ENCODE assay signal across 28 mouse cellular contexts in genomic region chr2:75451846-75452267, GRCm38 (mm10).
DNase-seq lines count a peak whose midpoint lies in the region; ATAC-seq and TF ChIP-seq lines count a peak whose summit lies in the region.
"Had no signal": no experiment of that assay in that cellular context is flagged by ENCODE, and none has a peak within 500 bp of the region (broad histone marks: within the 10 kb centered on the region; RNA-seq: fewer than 3 reads in every experiment).

No protein-coding gene starts in this region.

- TF ChIP-seq POLR2A in brain, embryonic 14.5 days (IDR thresholded peaks at IDR 0.05; ENCODE audit: borderline replicate concordance, extremely low read depth, insufficient read depth, insufficient read length, poor library complexity, severe bottlenecking), result no peak

- H3K9ac ChIP-seq in liver, embryonic 12.5 days, result no peak overlapping the region
- H3K9ac ChIP-seq in liver, embryonic 11.5 days (ENCODE audit: low read depth, low read length), result no peak overlapping the region
- H3K9ac ChIP-seq in liver, postnatal 0 days (replicated peaks), result no peak overlapping the region
- no peak overlapping the region for H3K9ac ChIP-seq in forebrain, postnatal 0 days
- H3K9ac ChIP-seq: forebrain, embryonic 13.5 days; limb, embryonic 12.5 days; midbrain, embryonic 15.5 days had no signal

- no peak overlapping the region for H3K4me3 ChIP-seq in liver, embryonic 12.5 days
- no peak overlapping the region for H3K4me3 ChIP-seq in liver, embryonic 11.5 days (ENCODE audit: low read depth, low read length)
- H3K4me3 ChIP-seq in liver, postnatal 0 days (ENCODE audit: low read depth, low read length), result no peak overlapping the region
- H3K4me3 ChIP-seq in forebrain, postnatal 0 days (ENCODE audit: low read depth, low read length), result no peak overlapping the region
- H3K4me3 ChIP-seq: forebrain, embryonic 13.5 days; limb, embryonic 12.5 days; midbrain, embryonic 10.5 days; midbrain, embryonic 15.5 days had no signal

- peak; percentile 17 for DNase-seq in heart, adult 11 months
- no peak for DNase-seq in heart, adult 8-10 months (ENCODE audit: low spot score)
- no peak for DNase-seq in liver, embryonic 11.5 days (ENCODE audit: low spot score)
- DNase-seq in brain, embryonic 14.5 days (ENCODE audit: low read depth), result peak; percentile 21
- no peak for DNase-seq in liver, postnatal 0 days
- no peak for DNase-seq in cerebellum, postnatal 25 days
- no peak for DNase-seq in forebrain, postnatal 0 days
- DNase-seq: adrenal gland, postnatal 25 days; cerebellum, adult 18-20 months; cerebellum, postnatal 10 days; gastrocnemius, postnatal 14 days; heart, postnatal 36 days; kidney, adult 11 months; kidney, postnatal 14 days; layer of hippocampus, adult 9-11 months; lung, adult 18-20 months; spleen, adult 18-20 months; thymus, postnatal 14 days had no signal

- TF ChIP-seq EP300 in liver, postnatal 0 days (IDR thresholded peaks at IDR 0.05; ENCODE audit: low read depth), result peak; percentile 96

- WGBS in liver, embryonic 12.5 days (ENCODE audit: insufficient replicate concordance), result 45% methylated on average over 8 of the region's 8 CpGs
- 48% methylated on average over 8 of the region's 8 CpGs for WGBS in liver, embryonic 11.5 days
- WGBS in liver, postnatal 0 days (ENCODE audit: insufficient replicate concordance), result 51% methylated on average over 8 of the region's 8 CpGs
- WGBS in forebrain, postnatal 0 days, result 59% methylated on average over 8 of the region's 8 CpGs

- peak; percentile 55; the same call in 1 of the 2 replicates for ATAC-seq in liver, embryonic 12.5 days
- no peak for ATAC-seq in liver, embryonic 11.5 days (replicated peaks; ENCODE audit: low FRiP score)
- peak; percentile 43; the same call in 1 of the 2 replicates for ATAC-seq in liver, postnatal 0 days
- ATAC-seq in forebrain, postnatal 0 days, result no peak
- ATAC-seq: forebrain, embryonic 13.5 days; lung, postnatal 0 days; midbrain, embryonic 15.5 days; Patski had no signal

- no peak for TF ChIP-seq CTCF in brain, embryonic 14.5 days (IDR thresholded peaks at IDR 0.05; ENCODE audit: borderline replicate concordance, extremely low read depth, insufficient read depth, insufficient read length)
- no peak for TF ChIP-seq CTCF in liver, postnatal 0 days (IDR thresholded peaks at IDR 0.05; ENCODE audit: low read depth)
- TF ChIP-seq CTCF in forebrain, postnatal 0 days (IDR thresholded peaks at IDR 0.05; ENCODE audit: low read depth), result no peak

- H3K27me3 ChIP-seq in liver, embryonic 12.5 days (replicated peaks), result no peaks in the 10 kb centered on the region
- H3K27me3 ChIP-seq in liver, embryonic 11.5 days (replicated peaks; ENCODE audit: control insufficient read depth, insufficient read depth, low read length), result no peaks in the 10 kb centered on the region
- H3K27me3 ChIP-seq in liver, postnatal 0 days (ENCODE audit: insufficient read depth, low read length), result no peaks in the 10 kb centered on the region
- H3K27me3 ChIP-seq in forebrain, postnatal 0 days (ENCODE audit: insufficient read depth, low read length), result no peaks in the 10 kb centered on the region
- H3K27me3 ChIP-seq: forebrain, embryonic 13.5 days; midbrain, embryonic 15.5 days; Patski had no signal

- no peak overlapping the region for H3K4me2 ChIP-seq in liver, embryonic 12.5 days
- no peak overlapping the region for H3K4me2 ChIP-seq in liver, embryonic 11.5 days
- H3K4me2 ChIP-seq in liver, postnatal 0 days (ENCODE audit: low read depth, low read length), result no peak overlapping the region
- H3K4me2 ChIP-seq in forebrain, postnatal 0 days (ENCODE audit: low read depth), result no peak overlapping the region
- H3K4me2 ChIP-seq: forebrain, embryonic 13.5 days; heart, embryonic 11.5 days; limb, embryonic 12.5 days; midbrain, embryonic 15.5 days had no signal

- H3K9me3 ChIP-seq in liver, embryonic 12.5 days (replicated peaks), result no peaks in the 10 kb centered on the region
- no peaks in the 10 kb centered on the region for H3K9me3 ChIP-seq in liver, embryonic 11.5 days (ENCODE audit: control insufficient read depth, low read length)
- no peaks in the 10 kb centered on the region for H3K9me3 ChIP-seq in liver, postnatal 0 days (ENCODE audit: low read length)
- H3K9me3 ChIP-seq in forebrain, postnatal 0 days (ENCODE audit: low read length), result no peaks in the 10 kb centered on the region
- H3K9me3 ChIP-seq: forebrain, embryonic 13.5 days; G1E; limb, embryonic 12.5 days; midbrain, embryonic 10.5 days; midbrain, embryonic 15.5 days had no signal

- H3K36me3 ChIP-seq in liver, embryonic 12.5 days, result no peaks in the 10 kb centered on the region
- H3K36me3 ChIP-seq in liver, embryonic 11.5 days (ENCODE audit: control insufficient read depth, insufficient read depth, low read length), result no peaks in the 10 kb centered on the region
- H3K36me3 ChIP-seq in liver, postnatal 0 days (replicated peaks; ENCODE audit: insufficient read depth, low read length), result no peaks in the 10 kb centered on the region
- H3K36me3 ChIP-seq in forebrain, postnatal 0 days (ENCODE audit: insufficient read depth), result no peaks in the 10 kb centered on the region
- H3K36me3 ChIP-seq: G1E; limb, embryonic 12.5 days; midbrain, embryonic 10.5 days; midbrain, embryonic 15.5 days had no signal

- H3K4me1 ChIP-seq in liver, embryonic 12.5 days, result no peaks in the 10 kb centered on the region; the same call in 1 of the 2 replicates
- no peaks in the 10 kb centered on the region for H3K4me1 ChIP-seq in liver, embryonic 11.5 days (replicated peaks; ENCODE audit: control insufficient read depth, insufficient read depth, low read length)
- H3K4me1 ChIP-seq in liver, postnatal 0 days (ENCODE audit: insufficient read depth), result no peaks in the 10 kb centered on the region
- H3K4me1 ChIP-seq in forebrain, postnatal 0 days (ENCODE audit: insufficient read depth), result no peaks in the 10 kb centered on the region
- H3K4me1 ChIP-seq: limb, embryonic 12.5 days; midbrain, embryonic 10.5 days had no signal

- H3K27ac ChIP-seq in liver, embryonic 12.5 days, result no peak overlapping the region
- H3K27ac ChIP-seq in liver, embryonic 11.5 days (ENCODE audit: low read depth, low read length), result no peak overlapping the region
- H3K27ac ChIP-seq in liver, postnatal 0 days (ENCODE audit: low read depth), result no peak overlapping the region
- no peak overlapping the region for H3K27ac ChIP-seq in forebrain, postnatal 0 days (ENCODE audit: low read depth, low read length)
- H3K27ac ChIP-seq: forebrain, embryonic 13.5 days; limb, embryonic 12.5 days; macrophage; midbrain, embryonic 10.5 days; midbrain, embryonic 15.5 days had no signal

Comparison
In these comparisons a context has a peak if more than half of its experiments do, and no peak if none do; other contexts are left out.
1. DNase-seq: peak in heart, adult 11 months (single experiment) and brain, embryonic 14.5 days (single experiment); none in heart, adult 8-10 months (single experiment), liver, embryonic 11.5 days (single experiment), liver, postnatal 0 days (single experiment), cerebellum, postnatal 25 days (0 of 2) and forebrain, postnatal 0 days (single experiment).
2. ATAC-seq: peak in liver, embryonic 12.5 days (single experiment) and liver, postnatal 0 days (single experiment); none in liver, embryonic 11.5 days (single experiment) and forebrain, postnatal 0 days (single experiment).